Mouse (Mus musculus): ENCODE measurements at regions not wholly inside any gene's neighbourhood (a gene's known extent, or its start where the extent isn't known, plus 50 kb on each side); places are given as distances from the start of the nearest gene placed in this dataset.

DNA sequence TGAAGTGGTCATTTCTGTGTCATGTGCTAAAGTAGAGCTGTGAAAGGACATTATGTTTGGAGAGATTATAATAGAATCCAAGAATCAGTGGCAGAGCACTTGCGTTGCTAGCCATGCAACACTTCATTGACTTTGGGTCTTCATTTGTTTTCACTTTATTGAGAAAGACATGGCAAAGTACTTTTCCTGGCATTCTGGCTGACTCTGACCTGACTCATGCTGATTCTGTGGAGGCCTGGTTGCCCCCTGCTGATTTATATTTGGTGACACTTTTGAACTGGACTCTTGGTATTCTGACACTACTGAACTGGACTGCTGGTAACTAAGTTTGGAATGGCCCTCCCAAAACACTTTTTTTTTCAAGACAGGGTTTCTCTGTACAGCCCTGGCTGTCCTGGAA, 951.6 kb downstream of the Efnb2 start:
- no peaks in the 10 kb centered on the region for H3K4me1 ChIP-seq
- H3K4me3 ChIP-seq (replicated peaks) = no peak overlapping the region
- H3K27me3 ChIP-seq (replicated peaks) = no peaks in the 10 kb centered on the region
- no peaks in the 10 kb centered on the region for H3K36me3 ChIP-seq (replicated peaks; ENCODE audit: low read length)
- TF ChIP-seq FLI1 (IDR thresholded peaks at IDR 0.05; ENCODE audit: low read length) (no peak), GATA1 (IDR thresholded peaks at IDR 0.05; ENCODE audit: borderline replicate concordance, low read length) (no peak)
- no peaks in the 10 kb centered on the region for H3K9me3 ChIP-seq

DNA sequence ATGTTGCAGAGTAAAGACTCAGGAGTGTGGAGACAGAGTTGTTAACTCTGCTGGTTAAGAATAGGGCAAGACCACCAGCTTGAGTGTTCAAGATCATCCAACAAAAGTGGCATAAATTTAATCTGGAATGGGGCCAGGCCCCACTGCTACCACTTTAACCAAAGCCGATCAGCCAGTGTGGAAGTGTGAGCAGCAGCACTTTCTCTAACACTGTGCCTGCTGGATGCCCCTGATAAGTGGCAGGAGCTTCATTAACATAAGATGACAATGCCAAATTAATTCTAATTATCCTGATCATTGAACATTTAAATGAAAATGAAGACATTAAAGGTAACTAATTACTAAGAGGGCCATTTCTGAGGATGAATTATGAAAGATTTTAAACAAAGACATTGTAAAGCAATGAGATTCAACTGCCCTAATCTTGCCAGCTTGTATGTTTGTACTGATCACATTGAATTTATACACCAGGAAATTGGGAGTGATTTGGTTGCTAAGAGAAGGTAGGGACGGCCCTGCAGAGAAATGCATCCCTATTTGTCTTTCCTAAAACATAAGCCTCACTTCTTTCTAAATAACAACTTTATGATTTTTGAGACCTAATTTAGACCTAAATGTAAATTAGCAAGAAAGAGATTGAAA, 969.6 kb downstream of the Efnb2 start:
- Histone ChIP-seq H3K4me3 (replicated peaks) (no peak overlapping the region), H3K9me3 (no peaks in the 10 kb centered on the region), H3K4me1 (no peaks in the 10 kb centered on the region), H3K27me3 (replicated peaks) (no peaks in the 10 kb centered on the region), H3K36me3 (replicated peaks; ENCODE audit: low read length) (no peaks in the 10 kb centered on the region)
- no peak for TF ChIP-seq FLI1 (IDR thresholded peaks at IDR 0.05; ENCODE audit: low read length)
- TF ChIP-seq GATA1 (IDR thresholded peaks at IDR 0.05; ENCODE audit: borderline replicate concordance, low read length) = no peak

DNA sequence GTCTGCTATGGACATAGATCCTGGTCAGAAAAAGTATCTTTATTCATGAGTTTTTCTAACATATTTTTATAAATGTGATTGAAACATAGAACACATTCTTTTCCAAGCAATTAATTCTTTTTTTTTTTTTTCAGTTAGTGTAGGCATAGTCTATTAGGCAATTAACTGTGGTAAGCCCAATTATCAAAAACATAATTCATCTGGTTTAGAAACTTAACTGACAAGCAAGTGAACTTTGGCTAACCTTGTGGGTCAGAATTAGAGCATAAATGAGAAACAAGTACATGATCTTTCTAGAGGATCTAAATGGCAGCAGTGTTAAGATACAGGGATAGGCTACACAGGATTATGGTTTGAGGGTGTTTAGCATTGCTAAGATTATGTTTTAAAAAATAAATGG, 1007.2 kb downstream of the Efnb2 start:
- TF ChIP-seq GATA1 (IDR thresholded peaks at IDR 0.05; ENCODE audit: borderline replicate concordance, low read length) (no peak), FLI1 (IDR thresholded peaks at IDR 0.05; ENCODE audit: low read length) (no peak)
- H3K36me3 ChIP-seq (replicated peaks; ENCODE audit: low read length) = no peaks in the 10 kb centered on the region

More for the DNA sequence above, 1007.2 kb downstream of the Efnb2 start:
- Histone ChIP-seq H3K4me3 (replicated peaks) (no peak overlapping the region), H3K9me3 (no peaks in the 10 kb centered on the region), H3K4me1 (no peaks in the 10 kb centered on the region), H3K27me3 (replicated peaks) (no peaks in the 10 kb centered on the region)
